Mouse (Mus musculus) hindbrain, embryonic 13.5 days (tissue): Measurements from ENCODE around the gene Lrrn2. TPM values are rescaled to one million over a fixed set of nuclear protein-coding genes. Genes with fewer than 3 reads are reported as not detected.

ENCODE experiments used
- ATAC-seq: fragments of 200-750 bp; cut with Nextera tagmentation; 2 replicates; pipeline ENCODE4 v1.8.0; 2017; ENCODE audit warnings: moderate TSS enrichment; ENCODE audit not compliant: low FRiP score
- H3K27ac ChIP-seq: fragments of 300-500 bp; sonication (generic); 2 replicates; pipeline ENCODE4 v1.5.1; 2015; ENCODE audit warnings: inconsistent platforms, mild to moderate bottlenecking, moderate library complexity
- H3K27me3 ChIP-seq: fragments of 300-500 bp; sonication (generic); 2 replicates; pipeline ENCODE4 v1.6.1; 2015; ENCODE audit warnings: mild to moderate bottlenecking, inconsistent platforms
- H3K36me3 ChIP-seq: fragments of 300-500 bp; sonication (generic); 2 replicates; pipeline ENCODE4 v1.6.1; 2015; ENCODE audit warnings: mild to moderate bottlenecking, inconsistent platforms
- H3K4me1 ChIP-seq: fragments of 300-500 bp; sonication (generic); replicated peaks from 2 replicates; pipeline ENCODE4 v1.6.1; 2015; ENCODE audit warnings: inconsistent platforms
- H3K4me2 ChIP-seq: fragments of 300-500 bp; sonication (generic); 2 replicates; pipeline ENCODE4 v1.6.1; 2015; ENCODE audit warnings: inconsistent platforms, mild to moderate bottlenecking, moderate library complexity
- H3K4me3 ChIP-seq: fragments of 300-500 bp; sonication (generic); 2 replicates; pipeline ENCODE4 v1.5.1; 2015; ENCODE audit warnings: mild to moderate bottlenecking, inconsistent platforms
- H3K9ac ChIP-seq: fragments of 300-500 bp; sonication (generic); 2 replicates; pipeline ENCODE4 v1.6.1; 2015; ENCODE audit warnings: mild to moderate bottlenecking, inconsistent platforms
- H3K9me3 ChIP-seq: fragments of 300-500 bp; sonication (generic); 2 replicates; pipeline ENCODE4 v1.6.1; 2016; ENCODE audit warnings: inconsistent platforms
- WGBS: fragments of 180-500 bp; shearing (Covaris S2); methylation state at CpG from one replicate; pipeline ENCODE4 v1.1.7; 2015; 5-methylcytosine and 5-hydroxymethylcytosine counted together
- polyA plus RNA-seq: library from polyadenylated mRNA; unstranded; fragments of >200 nt; fragmentation: Nextera tagmentation; extraction: Ambion mirVana; gene quantifications from 2 replicates; pipeline ENCODE4 v1.2.1, GENCODE M21; 2015

The Lrrn2 gene
- 27.2 and 28.5 TPM in 2 replicates for polyA plus RNA-seq

GRCm38 (mm10) chr1:132880161-132881005, at the start of gene Lrrn2:
Gene Lrrn2 (plus strand): TSS chr1:132880273.
- H3K4me1 ChIP-seq = peaks cover 39% of the 10 kb centered on the region
- WGBS = under 1% methylated on average over 77 of the region's 80 CpGs
- no peaks in the 10 kb centered on the region for H3K9me3 ChIP-seq
- peak within 1 kb of the TSS; percentile 89 for H3K9ac ChIP-seq
- peak within 1 kb of the TSS; percentile 86 for H3K27ac ChIP-seq
- peak within 1 kb of the TSS; percentile 96 for H3K4me2 ChIP-seq
- H3K36me3 ChIP-seq = no peaks in the 10 kb centered on the region
- ATAC-seq = peak; percentile 84
- peaks cover 43% of the 10 kb centered on the region for H3K27me3 ChIP-seq
- peak within 1 kb of the TSS; percentile 73 for H3K4me3 ChIP-seq

GRCm38 (mm10) chr1:132831963-132832362, 48.1 kb upstream of the Lrrn2 start:
- Histone ChIP-seq H3K4me2 (no peak overlapping the region), H3K27me3 (0 out of 2 replicates have a peak, but pooled peaks cover 3% of the 10 kb centered on the region), H3K36me3 (no peaks in the 10 kb centered on the region), H3K4me3 (no peak overlapping the region), H3K27ac (no peak overlapping the region), H3K4me1 (no peaks in the 10 kb centered on the region), H3K9me3 (no peaks in the 10 kb centered on the region), H3K9ac (no peak overlapping the region)
- WGBS = 88% methylated on average over 4 of the region's 4 CpGs
- ATAC-seq = no peak

- Histone ChIP-seq H3K36me3 (no peaks in the 10 kb centered on the region), H3K4me2 (no peak overlapping the region), H3K4me3 (no peak overlapping the region), H3K9me3 (no peaks in the 10 kb centered on the region), H3K9ac (no peak overlapping the region), H3K27ac (no peak overlapping the region), H3K4me1 (no peaks in the 10 kb centered on the region), H3K27me3 (0 out of 2 replicates have a peak, but pooled peaks cover 3% of the 10 kb centered on the region)
- ATAC-seq = no peak
- WGBS = 67% methylated on average over 8 of the region's 8 CpGs
These were observed 46.0 kb upstream of the Lrrn2 start for GRCm38 (mm10) chr1:132834037-132834436.

GRCm38 (mm10) chr1:132836895-132837294, 43.2 kb upstream of the Lrrn2 start:
- Histone ChIP-seq H3K9me3 (no peaks in the 10 kb centered on the region), H3K4me1 (no peaks in the 10 kb centered on the region), H3K4me2 (no peak overlapping the region), H3K27me3 (0 out of 2 replicates have a peak, but pooled peaks cover 3% of the 10 kb centered on the region), H3K36me3 (no peaks in the 10 kb centered on the region), H3K9ac (no peak overlapping the region), H3K27ac (no peak overlapping the region), H3K4me3 (no peak overlapping the region)
- WGBS = 71% methylated on average over 8 of the region's 8 CpGs
- ATAC-seq = no peak

- Histone ChIP-seq H3K9ac (no peak overlapping the region), H3K4me1 (no peaks in the 10 kb centered on the region), H3K4me2 (no peak overlapping the region), H3K27ac (no peak overlapping the region), H3K36me3 (no peaks in the 10 kb centered on the region), H3K4me3 (no peak overlapping the region), H3K27me3 (0 out of 2 replicates have a peak, but pooled peaks cover 3% of the 10 kb centered on the region), H3K9me3 (no peaks in the 10 kb centered on the region)
- 73% methylated on average over 5 of the region's 5 CpGs for WGBS
- no peak for ATAC-seq
These were observed 42.4 kb upstream of the Lrrn2 start for GRCm38 (mm10) chr1:132837691-132838090.

DNA sequence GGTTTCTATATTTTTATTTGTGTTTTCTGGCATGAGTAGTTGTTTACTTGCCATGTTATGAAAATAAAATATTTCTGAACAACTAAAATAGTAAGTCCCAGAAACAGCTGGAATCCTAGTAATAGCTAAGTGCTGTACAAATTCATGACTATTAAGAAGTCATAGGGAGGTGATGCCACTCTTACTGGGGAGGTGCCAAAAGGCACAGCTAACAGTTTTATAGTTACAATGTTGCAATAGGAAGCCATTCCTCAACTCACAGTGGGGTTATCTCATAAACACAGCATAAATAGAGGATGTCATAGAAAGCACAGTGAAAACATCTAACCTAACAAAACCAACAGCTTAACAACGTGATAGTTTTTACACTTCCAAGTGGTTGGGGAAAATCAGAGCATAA, 41.7 kb upstream of the Lrrn2 start:
- Histone ChIP-seq H3K4me3 (no peak overlapping the region), H3K9me3 (no peaks in the 10 kb centered on the region), H3K27me3 (0 out of 2 replicates have a peak, but pooled peaks cover 3% of the 10 kb centered on the region), H3K9ac (no peak overlapping the region), H3K4me1 (0 out of 2 replicates have a peak, but pooled peaks cover 3% of the 10 kb centered on the region), H3K27ac (no peak overlapping the region), H3K36me3 (no peaks in the 10 kb centered on the region), H3K4me2 (no peak overlapping the region)
- no peak for ATAC-seq
- WGBS = 88% methylated on average over 1 of the region's 1 CpGs

- Histone ChIP-seq H3K9ac (no peak overlapping the region), H3K9me3 (peaks cover 11% of the 10 kb centered on the region), H3K36me3 (no peaks in the 10 kb centered on the region), H3K27me3 (no peaks in the 10 kb centered on the region), H3K4me3 (no peak overlapping the region), H3K4me1 (0 out of 2 replicates have a peak, but pooled peaks cover 3% of the 10 kb centered on the region), H3K27ac (no peak overlapping the region), H3K4me2 (no peak overlapping the region)
- no peak for ATAC-seq
- WGBS = 80% methylated on average over 10 of the region's 10 CpGs
These were observed 36.5 kb upstream of the Lrrn2 start for GRCm38 (mm10) chr1:132843612-132844011.

GRCm38 (mm10) chr1:132844088-132844804, 35.8 kb upstream of the Lrrn2 start:
- no peak overlapping the region for H3K4me2 ChIP-seq
- no peaks in the 10 kb centered on the region for H3K36me3 ChIP-seq
- no peak overlapping the region for H3K9ac ChIP-seq
- 0 out of 2 replicates have a peak, but pooled peaks cover 3% of the 10 kb centered on the region for H3K4me1 ChIP-seq
- no peak overlapping the region; the same call in 1 of the 2 replicates for H3K27ac ChIP-seq
- no peaks in the 10 kb centered on the region for H3K27me3 ChIP-seq
- peaks cover 11% of the 10 kb centered on the region for H3K9me3 ChIP-seq
- WGBS = 90% methylated on average over 20 of the region's 20 CpGs
- H3K4me3 ChIP-seq = no peak overlapping the region
- no peak; the same call in 1 of the 2 replicates for ATAC-seq

DNA sequence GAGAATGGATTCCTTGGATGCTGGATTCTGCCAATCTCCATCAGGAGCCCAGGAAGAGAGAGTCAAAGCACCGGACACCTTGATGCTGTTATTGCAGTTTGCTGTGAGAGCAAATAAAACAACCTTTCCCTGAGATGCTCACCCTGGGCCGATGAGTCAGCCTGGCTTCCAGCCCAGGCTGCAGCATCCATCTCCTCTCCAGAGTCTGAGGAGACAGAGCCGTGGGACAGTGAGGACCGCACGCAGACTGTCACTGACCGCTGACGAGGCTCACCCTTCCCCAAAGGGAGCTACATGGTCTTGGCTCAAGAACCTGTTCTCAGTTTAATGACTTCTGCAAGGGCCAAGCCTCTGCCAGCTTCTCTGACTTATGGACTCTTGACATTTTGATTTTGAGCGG, 34.3 kb upstream of the Lrrn2 start:
- Histone ChIP-seq H3K4me1 (0 out of 2 replicates have a peak, but pooled peaks cover 3% of the 10 kb centered on the region), H3K9me3 (peaks cover 11% of the 10 kb centered on the region), H3K9ac (no peak overlapping the region), H3K27ac (no peak overlapping the region), H3K27me3 (no peaks in the 10 kb centered on the region), H3K4me2 (no peak overlapping the region), H3K4me3 (no peak overlapping the region), H3K36me3 (no peaks in the 10 kb centered on the region)
- ATAC-seq = no peak
- 92% methylated on average over 8 of the region's 8 CpGs for WGBS

- H3K27me3 ChIP-seq = no peaks in the 10 kb centered on the region
- peaks cover 18% of the 10 kb centered on the region for H3K4me1 ChIP-seq
- WGBS = 41% methylated on average over 5 of the region's 5 CpGs
- no peaks in the 10 kb centered on the region for H3K36me3 ChIP-seq
- peaks cover 11% of the 10 kb centered on the region for H3K9me3 ChIP-seq
- no peak overlapping the region for H3K4me3 ChIP-seq
- H3K27ac ChIP-seq = no peak overlapping the region
- H3K4me2 ChIP-seq = no peak overlapping the region
- no peak for ATAC-seq
- no peak overlapping the region for H3K9ac ChIP-seq
These were observed 29.3 kb upstream of the Lrrn2 start for GRCm38 (mm10) chr1:132850809-132851208.

DNA sequence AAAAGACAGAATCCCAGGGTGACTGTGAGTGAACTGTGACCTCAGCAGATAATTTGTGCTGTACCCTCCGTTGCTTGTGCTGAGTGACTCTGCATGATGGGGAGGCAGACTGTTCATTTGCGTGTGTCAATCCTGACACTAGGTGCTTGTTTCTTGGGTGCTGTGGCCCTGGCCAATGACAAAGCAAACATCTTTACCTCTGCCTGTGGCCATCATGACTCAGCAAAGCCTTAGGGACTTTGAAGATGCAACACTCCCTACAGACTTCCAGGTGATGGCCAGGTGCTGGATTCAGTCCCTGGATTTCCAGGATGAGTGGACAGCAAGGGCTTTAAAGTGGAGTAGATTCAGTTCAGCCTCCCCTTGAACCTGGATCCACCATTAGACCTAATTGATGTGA, 28.8 kb upstream of the Lrrn2 start:
- no peak for ATAC-seq
- no peaks in the 10 kb centered on the region for H3K27me3 ChIP-seq
- H3K9ac ChIP-seq = no peak overlapping the region
- no peak overlapping the region for H3K4me3 ChIP-seq
- H3K36me3 ChIP-seq = no peaks in the 10 kb centered on the region
- H3K4me2 ChIP-seq = no peak overlapping the region
- H3K4me1 ChIP-seq = peaks cover 18% of the 10 kb centered on the region
- WGBS = 84% methylated on average over 2 of the region's 2 CpGs
- H3K27ac ChIP-seq = no peak overlapping the region
- H3K9me3 ChIP-seq = peaks cover 11% of the 10 kb centered on the region

DNA sequence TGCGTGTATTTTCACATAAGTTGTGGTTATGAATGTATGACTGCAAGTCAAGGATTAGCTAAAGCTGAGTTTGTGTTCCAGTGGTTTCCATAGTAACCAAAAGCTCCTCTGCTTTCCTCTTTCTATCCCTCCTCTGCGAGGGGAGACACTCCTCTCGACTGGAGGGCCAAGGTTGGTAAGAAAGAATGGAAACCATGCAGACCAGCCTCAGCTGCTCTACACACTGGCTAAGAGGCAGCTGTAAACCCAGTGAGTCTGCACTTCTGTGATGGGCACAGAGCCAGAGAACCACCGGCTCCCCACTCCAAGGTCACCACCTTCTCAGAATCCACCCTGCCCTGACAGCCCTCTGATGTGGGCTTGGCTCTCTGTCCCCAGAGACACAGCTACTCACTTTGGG, 28.3 kb upstream of the Lrrn2 start:
- H3K27me3 ChIP-seq = no peaks in the 10 kb centered on the region
- no peak overlapping the region for H3K4me2 ChIP-seq
- peaks cover 18% of the 10 kb centered on the region for H3K4me1 ChIP-seq
- no peak overlapping the region for H3K27ac ChIP-seq
- H3K9me3 ChIP-seq = peaks cover 11% of the 10 kb centered on the region
- WGBS = 41% methylated on average over 4 of the region's 4 CpGs
- no peak for ATAC-seq
- no peaks in the 10 kb centered on the region for H3K36me3 ChIP-seq
- no peak overlapping the region for H3K4me3 ChIP-seq
- H3K9ac ChIP-seq = no peak overlapping the region
